Mouse (Mus musculus): ENCODE measurements around the gene Gpr150. TPM values are rescaled to one million over a fixed set of nuclear protein-coding genes. Genes with fewer than 3 reads are reported as not detected.

Gene Gpr150
- polyA plus RNA-seq (2021; fragmentation: Nextera tagmentation) = 2.9 and 4.1 TPM in 2 replicates
- long read RNA-seq, experiment 1, transcript Gpr150-201 (1 exons, 2,146 nt) = major isoform, 6 of 6 reads
- long read RNA-seq, experiment 1, partial matches to known transcripts = 0 of 6 reads
- long read RNA-seq, experiment 1, other reads (novel, unspliced or antisense) = 0 of 6 reads
- long read RNA-seq, experiment 2, transcript Gpr150-201 (1 exons, 2,146 nt) = major isoform, 9 of 10 reads
- long read RNA-seq, experiment 2, partial matches to known transcripts = 0 of 10 reads
- long read RNA-seq, experiment 2, other reads (novel, unspliced or antisense) = 1 of 10 reads

DNA sequence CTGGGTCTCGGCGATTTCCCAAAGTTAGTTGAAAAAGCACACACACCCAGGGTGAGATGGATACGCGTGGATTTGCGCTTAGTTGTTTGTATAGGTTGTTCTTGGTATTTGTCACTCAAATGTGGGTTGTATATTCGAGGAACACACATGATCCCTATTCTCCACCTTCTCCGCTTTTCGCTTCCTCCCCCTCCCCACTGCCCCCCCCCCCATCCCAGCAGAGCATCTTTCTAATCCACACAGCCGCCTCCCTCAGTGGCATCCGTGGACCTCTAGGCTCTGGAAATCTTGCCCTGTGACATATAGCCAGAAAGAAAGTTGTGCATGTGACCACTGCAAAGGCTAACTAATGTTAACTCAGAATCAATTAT is at the start of gene Gpr150:
Gene Gpr150 (minus strand): TSS at position 101 of the 371 bp plus-strand sequence.

DNA sequence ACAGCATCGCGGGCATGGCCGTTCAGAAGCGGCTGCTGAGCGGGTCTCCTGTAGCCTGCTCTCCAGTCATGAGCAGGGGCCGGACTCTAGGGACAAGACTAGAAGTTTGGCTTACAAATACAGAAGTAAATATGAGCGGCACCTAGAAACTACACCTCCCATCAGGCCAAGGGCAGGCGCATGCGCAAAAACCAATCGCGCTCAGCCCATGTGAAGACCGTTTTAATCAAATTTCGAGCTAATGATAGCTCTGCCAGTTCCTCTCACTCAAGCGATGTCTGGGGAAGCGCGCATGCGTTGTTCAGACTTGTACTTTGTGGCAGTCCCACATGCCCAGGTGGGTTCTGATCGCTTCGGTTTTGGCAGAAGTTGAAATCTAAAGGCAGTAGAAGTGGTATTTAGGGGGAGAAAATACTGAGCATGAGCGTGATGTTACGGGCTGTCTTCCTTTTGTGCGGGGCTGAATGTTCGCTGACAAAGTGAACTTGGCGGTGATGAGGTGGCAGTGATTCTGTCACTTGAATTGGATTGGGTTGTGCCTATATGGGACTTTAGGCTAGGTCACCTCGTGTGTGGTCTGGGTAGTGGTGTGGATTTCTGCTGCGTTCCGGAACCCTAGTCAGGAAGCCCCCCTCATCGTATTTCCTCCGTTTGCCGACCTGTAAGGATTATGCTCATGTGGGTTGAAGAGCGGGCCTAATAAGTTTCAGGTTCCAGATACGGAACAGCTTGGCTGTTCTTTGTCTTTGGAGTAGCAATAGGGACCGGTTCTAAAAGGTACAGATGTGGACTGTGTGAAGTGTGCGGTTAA is 41.9 kb upstream of the Gpr150 start, which contains the start of the genes Arsk and Ttc37:
Gene Arsk (minus strand): TSS at position 168 of the 811 bp plus-strand sequence.
Gene Ttc37 (plus strand): TSS at position 242 of the 811 bp plus-strand sequence.

GRCm38 (mm10) chr13:76017974-76018843 is 38.6 kb downstream of the Gpr150 start, which contains the start of gene Rfesd:
Gene Rfesd, minus strand, starts transcription at chr13:76018719.

Other genes starting within 250 kb of the Gpr150 start
- 84.3 and 93.4 TPM in 2 replicates for gene Glrx, start 217.1 kb downstream of the Gpr150 start, polyA plus RNA-seq (2021; fragmentation: Nextera tagmentation)
- 5.8 and 8.9 TPM in 2 replicates for gene Rhobtb3, start 113.1 kb downstream of the Gpr150 start, polyA plus RNA-seq (2021; fragmentation: Nextera tagmentation)
- 0.83 and 0.87 TPM in 2 replicates for gene Spata9, start 89.8 kb downstream of the Gpr150 start, polyA plus RNA-seq (2021; fragmentation: Nextera tagmentation)
- gene Rfesd, start 38.3 kb downstream of the Gpr150 start, polyA plus RNA-seq (2021; fragmentation: Nextera tagmentation) = 25.0 and 26.3 TPM in 2 replicates
- 5.2 and 6.7 TPM in 2 replicates for gene Arsk, start 41.7 kb upstream of the Gpr150 start, polyA plus RNA-seq (2021; fragmentation: Nextera tagmentation)
- gene Ttc37, start 41.7 kb upstream of the Gpr150 start, polyA plus RNA-seq (2021; fragmentation: Nextera tagmentation) = 2.1 and 2.2 TPM in 2 replicates
- gene Fam81b, start 248.1 kb upstream of the Gpr150 start, polyA plus RNA-seq (2021; fragmentation: Nextera tagmentation) = 0.88 and 1.4 TPM in 2 replicates

Measured in layer of hippocampus, adult 6 months (tissue).